Mouse (Mus musculus): ENCODE measurements around the gene Hps1. TPM values are rescaled to one million over a fixed set of nuclear protein-coding genes. Genes with fewer than 3 reads are reported as not detected.

Gene Hps1
- polyA plus RNA-seq, 1 experiment, result 13.8 TPM

DNA sequence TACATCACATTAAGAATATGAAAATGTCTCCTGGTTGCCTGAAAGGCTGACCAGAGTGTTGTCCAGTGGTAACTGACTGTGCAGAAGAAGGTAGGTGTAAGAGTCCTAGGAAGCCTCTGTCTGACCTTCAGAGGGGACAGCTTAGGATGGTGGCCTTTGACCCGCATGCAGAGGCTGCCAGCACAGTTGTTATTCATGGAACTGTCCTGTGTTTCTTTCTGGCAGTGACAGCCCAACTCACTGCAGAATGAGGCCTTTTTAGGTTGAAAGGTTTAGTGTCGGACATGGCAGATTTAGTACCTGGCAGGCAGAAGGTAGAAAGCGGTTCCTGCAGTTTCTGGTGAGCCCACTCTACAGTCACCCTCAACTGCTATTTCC is 53.8 kb downstream of the Hps1 start:
- WGBS, result 81% methylated on average over 3 of the region's 3 CpGs
- H3K4me3 ChIP-seq (replicated peaks; ENCODE audit: insufficient read depth, low read depth, low read length), result no peak overlapping the region
- H3K27ac ChIP-seq (ENCODE audit: insufficient read depth, low read length), result peak overlapping the region; percentile 55; the same call in 1 of the 2 replicates
- H3K27me3 ChIP-seq (ENCODE audit: control insufficient read depth, insufficient read depth, low read length), result no peaks in the 10 kb centered on the region
- no peak for DNase-seq
- TF ChIP-seq CTCF (IDR thresholded peaks at IDR 0.05; ENCODE audit: borderline replicate concordance, insufficient read depth, low read depth, low read length) (no peak), POLR2A (IDR thresholded peaks at IDR 0.05; ENCODE audit: borderline replicate concordance, insufficient read depth, low read length) (no peak)
- peaks cover 24% of the 10 kb centered on the region for H3K4me1 ChIP-seq (ENCODE audit: control insufficient read depth, insufficient read depth, low read length)

DNA sequence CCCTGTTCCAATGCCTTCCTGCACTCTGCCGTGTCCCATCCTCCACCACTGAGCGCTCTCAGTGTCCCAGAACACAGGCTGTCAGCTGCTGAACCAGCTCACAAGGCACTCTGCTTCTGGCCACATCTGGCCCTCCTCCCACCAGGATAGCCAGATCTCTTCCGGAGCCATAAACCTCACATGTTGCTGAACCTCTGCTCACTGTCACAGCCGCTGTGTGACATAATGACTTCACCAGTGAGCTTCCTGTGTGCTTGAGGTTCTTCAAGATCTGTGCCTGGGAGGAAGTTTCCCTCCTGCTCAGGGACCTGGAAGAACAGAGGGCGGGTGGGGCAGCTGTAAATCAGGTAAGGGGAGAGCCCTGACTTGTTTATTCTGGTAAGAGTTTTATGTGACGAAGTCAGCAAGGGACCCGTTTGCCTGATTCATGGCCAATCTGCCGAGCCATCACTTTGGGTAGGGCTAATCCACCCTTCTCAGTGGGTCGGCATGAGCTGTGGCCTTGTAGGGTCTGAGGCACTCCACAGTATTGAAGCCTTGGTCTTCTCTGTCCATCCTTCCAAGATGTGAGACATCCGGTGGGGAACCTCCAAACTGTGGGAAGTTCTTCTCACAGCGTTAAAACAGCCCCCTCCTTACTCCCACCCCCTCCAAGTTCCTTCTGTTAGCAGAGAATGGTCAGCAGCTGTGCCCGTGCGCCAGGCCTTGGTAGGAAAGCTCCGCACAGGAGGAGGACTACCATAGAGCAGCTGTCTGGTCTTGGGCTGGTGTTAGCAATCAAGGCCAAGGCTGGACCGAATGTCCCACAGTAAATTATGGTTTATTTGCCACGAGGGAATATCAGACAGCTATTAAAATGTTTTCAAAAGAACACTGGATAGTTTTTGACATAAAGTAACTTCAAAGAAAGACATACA is 54.5 kb downstream of the Hps1 start:
- no peak for TF ChIP-seq CTCF (IDR thresholded peaks at IDR 0.05; ENCODE audit: borderline replicate concordance, insufficient read depth, low read depth, low read length)
- TF ChIP-seq POLR2A (IDR thresholded peaks at IDR 0.05; ENCODE audit: borderline replicate concordance, insufficient read depth, low read length), result no peak
- no peak overlapping the region for H3K27ac ChIP-seq (ENCODE audit: insufficient read depth, low read length)
- no peak overlapping the region for H3K4me3 ChIP-seq (replicated peaks; ENCODE audit: insufficient read depth, low read depth, low read length)
- no peaks in the 10 kb centered on the region for H3K27me3 ChIP-seq (ENCODE audit: control insufficient read depth, insufficient read depth, low read length)
- 88% methylated on average over 16 of the region's 16 CpGs for WGBS
- peaks cover 24% of the 10 kb centered on the region for H3K4me1 ChIP-seq (ENCODE audit: control insufficient read depth, insufficient read depth, low read length)
- no peak for DNase-seq

DNA sequence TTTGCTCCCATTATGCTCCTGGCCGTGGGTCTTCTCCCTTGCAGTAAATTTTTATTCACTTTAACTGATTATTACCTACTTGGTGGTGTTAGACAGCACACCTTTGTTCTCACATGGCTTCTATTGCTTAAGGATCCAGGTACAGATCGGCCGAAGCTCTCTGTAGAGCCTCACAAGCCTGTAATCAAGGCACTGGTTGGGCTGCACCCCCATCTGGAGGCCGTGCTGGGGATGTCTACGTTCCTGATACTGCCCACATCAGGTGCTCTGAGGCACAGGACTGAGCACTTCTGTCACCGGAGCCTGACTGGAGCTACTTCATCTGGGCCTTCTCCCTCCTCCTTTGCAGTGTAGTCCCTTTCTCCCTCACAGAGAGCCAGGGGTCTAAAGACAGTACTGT is 56.5 kb downstream of the Hps1 start:
- H3K27me3 ChIP-seq (ENCODE audit: control insufficient read depth, insufficient read depth, low read length), result no peaks in the 10 kb centered on the region
- H3K4me1 ChIP-seq (ENCODE audit: control insufficient read depth, insufficient read depth, low read length), result peaks cover 23% of the 10 kb centered on the region
- H3K4me3 ChIP-seq (replicated peaks; ENCODE audit: insufficient read depth, low read depth, low read length), result no peak overlapping the region
- WGBS, result 95% methylated on average over 6 of the region's 6 CpGs
- no peak for TF ChIP-seq POLR2A (IDR thresholded peaks at IDR 0.05; ENCODE audit: borderline replicate concordance, insufficient read depth, low read length)
- no peak for TF ChIP-seq CTCF (IDR thresholded peaks at IDR 0.05; ENCODE audit: borderline replicate concordance, insufficient read depth, low read depth, low read length)
- no peak overlapping the region for H3K27ac ChIP-seq (ENCODE audit: insufficient read depth, low read length)
- no peak for DNase-seq

DNA sequence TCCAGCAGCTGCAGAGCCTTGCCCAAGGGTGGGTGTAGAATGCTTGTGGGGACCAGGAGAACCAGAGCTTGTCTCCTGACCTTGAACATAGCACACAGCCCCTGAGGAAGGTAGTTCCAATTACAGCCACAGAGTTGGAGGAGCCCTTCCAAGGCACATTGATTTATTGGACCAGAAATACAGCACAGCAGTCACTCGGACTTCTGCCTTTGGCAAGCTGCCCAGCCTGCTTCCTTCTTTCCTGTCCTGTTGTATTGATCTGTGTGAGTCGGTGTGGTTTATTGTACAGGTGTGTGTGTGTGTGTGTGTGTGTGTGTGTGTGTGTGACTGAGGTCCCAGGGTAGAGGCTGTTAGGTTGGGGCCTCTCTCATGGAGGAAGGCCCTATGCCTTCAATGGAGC is 57.3 kb downstream of the Hps1 start:
- WGBS, result 21% methylated on average over 2 of the region's 2 CpGs

DNA sequence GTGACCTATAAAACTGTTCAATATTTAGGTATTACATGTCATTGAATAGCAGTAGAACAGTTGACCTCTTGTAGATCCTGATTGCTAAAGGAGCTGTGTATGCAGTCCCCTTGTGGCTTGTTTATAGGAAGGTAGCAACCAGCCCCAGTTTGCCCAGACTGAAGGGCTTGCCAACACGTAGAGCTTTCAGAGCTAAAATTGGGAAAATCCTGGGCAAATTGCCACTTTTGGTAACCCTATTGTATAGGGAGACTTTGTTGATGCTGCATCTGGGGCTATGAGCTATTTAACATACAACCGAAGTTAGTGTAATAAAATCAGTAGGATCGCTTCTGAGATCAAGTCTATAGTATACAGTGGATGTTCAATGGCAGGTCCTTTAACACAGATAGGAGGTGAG is 61.7 kb downstream of the Hps1 start:
- TF ChIP-seq CTCF (IDR thresholded peaks at IDR 0.05; ENCODE audit: borderline replicate concordance, insufficient read depth, low read depth, low read length) (no peak), POLR2A (IDR thresholded peaks at IDR 0.05; ENCODE audit: borderline replicate concordance, insufficient read depth, low read length) (no peak)
- H3K27ac ChIP-seq (ENCODE audit: insufficient read depth, low read length), result no peak overlapping the region

More for the DNA sequence above, 57.3 kb downstream of the Hps1 start:
- no peaks in the 10 kb centered on the region for H3K27me3 ChIP-seq (ENCODE audit: control insufficient read depth, insufficient read depth, low read length)
- DNase-seq, result peak in 1 of 2 experiments; percentile 19
- TF ChIP-seq CTCF (IDR thresholded peaks at IDR 0.05; ENCODE audit: borderline replicate concordance, insufficient read depth, low read depth, low read length), result no peak
- no peak for TF ChIP-seq POLR2A (IDR thresholded peaks at IDR 0.05; ENCODE audit: borderline replicate concordance, insufficient read depth, low read length)
- H3K4me3 ChIP-seq (replicated peaks; ENCODE audit: insufficient read depth, low read depth, low read length), result no peak overlapping the region
- no peak overlapping the region for H3K27ac ChIP-seq (ENCODE audit: insufficient read depth, low read length)
- H3K4me1 ChIP-seq (ENCODE audit: control insufficient read depth, insufficient read depth, low read length), result peaks cover 15% of the 10 kb centered on the region

DNA sequence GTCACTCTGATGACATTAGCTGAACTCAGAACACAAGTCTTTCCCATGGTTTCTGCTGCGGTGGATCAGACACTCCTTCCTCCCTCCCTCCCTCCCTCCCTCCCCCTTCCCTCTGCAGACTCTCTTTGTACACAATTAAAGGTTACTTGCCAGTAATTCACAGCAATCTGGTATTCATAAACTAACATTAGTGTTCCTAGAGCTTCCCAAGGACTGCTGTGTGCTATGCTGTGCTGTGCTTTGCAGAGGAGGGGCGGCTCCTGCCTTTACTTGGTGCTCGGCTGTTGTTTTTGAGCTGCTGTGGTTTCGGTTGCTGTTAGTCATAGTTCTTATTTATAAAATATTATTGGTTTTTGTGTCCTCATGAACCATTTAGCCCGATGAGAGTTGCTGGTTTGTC is 62.1 kb downstream of the Hps1 start:
- 93% methylated on average over 5 of the region's 5 CpGs for WGBS
- Histone ChIP-seq H3K27ac (ENCODE audit: insufficient read depth, low read length) (no peak overlapping the region), H3K27me3 (ENCODE audit: control insufficient read depth, insufficient read depth, low read length) (no peaks in the 10 kb centered on the region), H3K4me1 (ENCODE audit: control insufficient read depth, insufficient read depth, low read length) (no peaks in the 10 kb centered on the region), H3K4me3 (replicated peaks; ENCODE audit: insufficient read depth, low read depth, low read length) (no peak overlapping the region)
- TF ChIP-seq CTCF (IDR thresholded peaks at IDR 0.05; ENCODE audit: borderline replicate concordance, insufficient read depth, low read depth, low read length), result no peak
- no peak for DNase-seq

More for the DNA sequence above, 61.7 kb downstream of the Hps1 start:
- Histone ChIP-seq H3K4me1 (ENCODE audit: control insufficient read depth, insufficient read depth, low read length) (no peaks in the 10 kb centered on the region), H3K4me3 (replicated peaks; ENCODE audit: insufficient read depth, low read depth, low read length) (no peak overlapping the region), H3K27me3 (ENCODE audit: control insufficient read depth, insufficient read depth, low read length) (no peaks in the 10 kb centered on the region)
- 89% methylated on average over 3 of the region's 3 CpGs for WGBS
- DNase-seq, result no peak

DNA sequence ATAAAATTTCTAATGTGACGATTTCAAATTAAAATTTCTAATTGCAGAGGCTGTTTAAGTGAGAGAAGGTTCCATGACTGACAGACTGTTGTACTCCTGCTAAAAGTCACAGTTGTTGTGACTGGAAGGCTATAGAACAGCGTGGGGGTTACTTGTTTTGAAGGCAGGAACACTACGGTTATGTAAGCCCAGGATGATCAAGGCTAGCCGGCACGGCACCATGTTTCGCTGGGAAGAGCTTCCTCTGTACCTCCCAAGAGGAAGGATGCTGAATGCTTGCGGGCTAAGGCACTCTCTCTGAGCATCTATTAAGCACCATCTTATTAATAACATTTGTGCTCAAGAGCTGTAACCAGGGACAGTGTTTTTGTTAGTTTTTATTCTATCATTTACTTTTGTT is 63.3 kb downstream of the Hps1 start:
- no peak for TF ChIP-seq POLR2A (IDR thresholded peaks at IDR 0.05; ENCODE audit: borderline replicate concordance, insufficient read depth, low read length)
- no peak for TF ChIP-seq CTCF (IDR thresholded peaks at IDR 0.05; ENCODE audit: borderline replicate concordance, insufficient read depth, low read depth, low read length)
- WGBS, result 91% methylated on average over 7 of the region's 7 CpGs
- Histone ChIP-seq H3K27me3 (ENCODE audit: control insufficient read depth, insufficient read depth, low read length) (peaks cover 1% of the 10 kb centered on the region; the same call in 1 of the 2 replicates), H3K27ac (ENCODE audit: insufficient read depth, low read length) (no peak overlapping the region), H3K4me3 (replicated peaks; ENCODE audit: insufficient read depth, low read depth, low read length) (no peak overlapping the region), H3K4me1 (ENCODE audit: control insufficient read depth, insufficient read depth, low read length) (no peaks in the 10 kb centered on the region)
- DNase-seq, result no peak

DNA sequence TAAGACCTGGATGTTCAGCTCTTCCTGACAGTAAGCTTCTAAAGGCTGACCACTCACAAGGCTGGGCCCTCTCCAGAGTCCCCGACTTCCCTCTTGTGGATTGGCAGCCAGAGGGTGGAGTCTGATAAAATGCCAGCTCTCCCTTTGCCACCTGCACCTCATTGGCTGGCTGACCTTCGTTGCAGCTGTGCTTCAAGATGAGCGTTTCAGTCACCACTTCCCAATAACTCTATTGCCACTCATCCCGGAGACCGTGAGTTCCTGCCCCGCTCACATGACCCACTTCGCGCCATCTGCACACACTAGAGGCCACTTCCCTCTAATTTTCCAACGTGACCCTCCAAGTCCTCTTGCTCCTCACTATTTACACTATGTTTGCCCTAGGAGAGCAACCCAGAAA is 66.0 kb downstream of the Hps1 start:
- Histone ChIP-seq H3K4me3 (replicated peaks; ENCODE audit: insufficient read depth, low read depth, low read length) (no peak overlapping the region), H3K27me3 (ENCODE audit: control insufficient read depth, insufficient read depth, low read length) (peaks cover 1% of the 10 kb centered on the region; the same call in 1 of the 2 replicates), H3K27ac (ENCODE audit: insufficient read depth, low read length) (no peak overlapping the region), H3K4me1 (ENCODE audit: control insufficient read depth, insufficient read depth, low read length) (no peaks in the 10 kb centered on the region)
- DNase-seq, result no peak
- WGBS, result 59% methylated on average over 9 of the region's 9 CpGs
- TF ChIP-seq POLR2A (IDR thresholded peaks at IDR 0.05; ENCODE audit: borderline replicate concordance, insufficient read depth, low read length), result no peak
- TF ChIP-seq CTCF (IDR thresholded peaks at IDR 0.05; ENCODE audit: borderline replicate concordance, insufficient read depth, low read depth, low read length), result no peak

Other genes starting within 250 kb of the Hps1 start
- gene Loxl4, start 167.2 kb downstream of the Hps1 start, polyA plus RNA-seq (2012; rRNA removed), result 0.11 and 0.23 TPM in 2 replicates
- gene Pyroxd2, start 27.2 kb downstream of the Hps1 start, polyA plus RNA-seq (2012; rRNA removed), result 2.4 and 3.1 TPM in 2 replicates